Mouse (Mus musculus): ENCODE results near the gene Gm14190.
"Not testable (repeated sequence)": the region's sequence is repeated elsewhere in the genome, so short reads cannot be mapped to it uniquely, and the experiment has no call there.

Gene Gm14190

DNA sequence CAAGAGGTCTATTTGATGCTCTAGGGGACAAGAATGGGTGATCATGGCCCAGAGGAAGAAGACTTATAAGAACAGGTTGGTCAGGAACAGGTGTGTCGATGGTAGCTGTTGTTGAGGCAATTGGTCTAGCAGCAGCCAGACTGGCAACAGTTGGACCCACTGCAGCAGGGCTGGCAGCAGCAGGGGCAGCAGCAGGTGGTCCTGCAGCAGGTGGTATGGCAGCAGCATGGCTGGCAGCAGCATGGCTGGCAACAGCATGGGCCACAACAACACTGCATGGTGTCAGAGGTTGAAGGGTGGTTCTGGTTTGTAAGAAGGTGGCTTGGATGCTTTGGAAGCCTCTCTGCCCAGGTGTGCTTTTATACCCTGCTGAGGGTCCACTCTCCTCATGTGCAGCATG, at the start of gene Gm14190:
TSS of gene Gm14190 (minus strand) at position 278 of the 400 bp plus-strand sequence.
- DNase-seq (ENCODE audit: low spot score): no peak

GRCm38 (mm10) chr11:99734190-99734589, 43.6 kb upstream of the Gm14190 start, which contains the start of gene Gm14180:
Gm14180 (minus strand) TSS chr11:99734290.
- no peak for DNase-seq (ENCODE audit: low spot score)

DNA sequence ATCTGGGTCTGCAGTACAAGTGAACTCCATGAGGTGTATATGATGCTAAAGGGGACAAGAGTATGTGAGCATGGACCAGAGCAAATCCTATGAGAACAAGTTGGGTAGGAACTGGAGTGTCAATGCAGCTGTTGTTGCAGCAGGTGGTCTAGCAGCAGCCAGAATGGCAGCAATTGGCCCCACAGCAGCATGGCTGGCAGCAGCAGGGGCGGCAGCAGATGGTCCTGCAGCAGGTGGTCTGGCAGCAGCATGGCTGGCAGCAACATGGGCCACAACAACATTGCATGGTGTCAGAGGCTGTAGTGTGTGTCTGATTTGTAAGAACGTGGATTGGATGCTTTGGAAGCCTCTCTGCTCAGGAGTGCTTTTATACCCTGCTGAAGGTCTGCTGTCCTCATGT, 33.5 kb upstream of the Gm14190 start:
- DNase-seq (ENCODE audit: low spot score): no peak

GRCm38 (mm10) chr11:99718759-99719158, 28.2 kb upstream of the Gm14190 start:
- no peak for DNase-seq (ENCODE audit: low spot score)

GRCm38 (mm10) chr11:99685235-99685634, 5.3 kb downstream of the Gm14190 start:
- not testable (repeated sequence) for DNase-seq (ENCODE audit: low spot score)

GRCm38 (mm10) chr11:99683481-99683880, 7.1 kb downstream of the Gm14190 start:
- DNase-seq (ENCODE audit: low spot score): no peak

GRCm38 (mm10) chr11:99665860-99666259, 24.7 kb downstream of the Gm14190 start, which contains the start of gene Krtap4-6:
Krtap4-6 (minus strand) TSS chr11:99665960.
- DNase-seq (ENCODE audit: low spot score): no peak

GRCm38 (mm10) chr11:99662802-99663201, 27.7 kb downstream of the Gm14190 start:
- DNase-seq (ENCODE audit: low spot score): no peak

- no peak for DNase-seq (ENCODE audit: low spot score)
Observed at GRCm38 (mm10) chr11:99659256-99659655, 31.3 kb downstream of the Gm14190 start.

- DNase-seq (ENCODE audit: low spot score): not testable (repeated sequence)
Observed at GRCm38 (mm10) chr11:99658467-99659010, 32.0 kb downstream of the Gm14190 start, which contains the start of gene Gm11563. Gm11563 (minus strand) TSS chr11:99658960.

DNA sequence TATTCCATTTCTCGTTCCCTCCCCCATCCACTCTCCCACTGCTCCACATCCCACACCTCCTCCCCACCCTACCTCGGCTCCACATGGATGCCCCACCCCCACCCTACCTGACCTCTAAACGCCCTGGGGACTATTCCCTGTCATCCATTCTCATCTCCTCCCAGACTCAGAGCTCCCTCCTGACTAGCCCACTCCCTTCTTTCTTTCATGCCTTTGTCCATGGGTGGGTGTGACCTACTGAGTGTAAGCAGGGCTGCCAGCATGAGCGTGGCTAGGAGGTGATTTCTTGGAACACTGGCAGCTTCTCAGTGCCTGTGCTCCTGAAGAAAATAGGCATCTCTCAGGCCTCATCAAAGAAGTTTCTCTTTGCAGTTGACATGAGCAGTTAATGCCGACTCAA, 33.5 kb downstream of the Gm14190 start:
- no peak for DNase-seq (ENCODE audit: low spot score)

DNA sequence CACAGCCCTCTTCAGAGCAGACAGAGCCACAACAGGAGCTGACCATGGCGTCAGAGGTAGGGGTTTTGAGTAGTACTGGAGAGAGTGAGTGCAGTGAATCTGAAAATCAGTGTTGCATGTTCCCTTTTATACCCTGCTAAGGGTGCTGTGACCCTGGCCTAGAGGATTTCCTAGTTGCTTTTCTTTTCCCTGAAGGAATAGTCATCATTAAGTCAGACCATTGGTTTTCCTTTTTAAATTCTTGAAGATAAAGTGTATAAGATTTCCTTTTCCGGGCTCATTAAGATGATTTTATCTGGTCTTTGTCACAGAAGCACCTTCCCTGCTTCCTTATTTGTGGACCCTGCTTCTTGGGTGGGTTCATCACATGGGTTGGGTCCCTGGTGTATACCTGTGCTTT, 40.4 kb downstream of the Gm14190 start, which contains the start of gene Gm11555:
TSS of gene Gm11555 (minus strand) at position 101 of the 400 bp plus-strand sequence.
- no peak for DNase-seq (ENCODE audit: low spot score)

- DNase-seq (ENCODE audit: low spot score): no peak
Observed at GRCm38 (mm10) chr11:99646444-99646843, 44.1 kb downstream of the Gm14190 start.

DNA sequence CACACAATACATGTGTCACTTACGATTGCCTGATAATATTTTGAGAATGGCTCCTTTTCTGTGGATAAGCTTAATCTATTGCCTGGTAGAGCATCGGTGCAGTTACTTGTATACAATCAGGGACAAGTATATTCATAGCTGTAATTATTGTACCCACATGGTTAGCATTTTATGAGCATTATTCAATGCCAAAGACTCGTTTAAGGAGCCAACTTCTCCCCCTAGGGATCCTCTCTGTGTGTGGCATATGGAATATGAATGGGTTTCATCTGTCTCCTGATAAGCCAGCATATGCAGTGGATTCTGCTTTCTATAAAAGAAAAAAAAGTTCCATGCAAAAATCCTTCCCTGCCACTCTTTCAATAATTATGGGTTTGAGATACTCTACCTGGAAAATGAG, 46.2 kb downstream of the Gm14190 start:
- no peak for DNase-seq (ENCODE audit: low spot score)

- not testable (repeated sequence) for DNase-seq (ENCODE audit: low spot score)
Observed at GRCm38 (mm10) chr11:99643635-99644139, 46.9 kb downstream of the Gm14190 start, which contains the start of gene Krtap4-7. Krtap4-7 (minus strand) TSS chr11:99644089.

DNA sequence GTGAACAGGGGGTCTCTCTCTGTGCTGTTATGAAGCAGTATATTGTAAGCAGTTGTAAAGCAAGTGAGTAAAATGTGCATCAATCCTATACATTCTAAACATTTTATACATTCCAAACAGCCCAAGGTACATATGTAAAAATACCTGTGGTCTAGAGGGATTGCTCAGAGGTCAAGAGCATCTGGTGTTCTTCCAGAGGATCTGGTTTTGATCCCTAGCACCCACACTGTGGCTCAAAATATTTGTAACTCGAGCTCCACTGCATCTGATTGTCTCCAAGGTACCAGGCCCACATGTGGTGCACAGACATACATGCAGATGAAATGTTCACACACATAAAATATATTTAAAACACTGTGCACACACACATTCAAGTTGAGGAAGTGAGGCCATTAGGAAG, 49.6 kb downstream of the Gm14190 start:
- DNase-seq (ENCODE audit: low spot score): no peak
